Mouse (Mus musculus) stomach, postnatal 0 days (tissue): Measurements from ENCODE around the gene Eid3. TPM values are rescaled to one million over a fixed set of nuclear protein-coding genes. Genes with fewer than 3 reads are reported as not detected.

ENCODE experiments used
- ATAC-seq: fragments of 200-750 bp; cut with Nextera tagmentation; 2 replicates; pipeline ENCODE4 v1.8.0; 2017; ENCODE audit not compliant: low FRiP score, low TSS enrichment
- DNase-seq: peaks from one replicate; pipeline ENCODE4 v3.0.0-alpha.2; 2016; ENCODE audit warnings: low spot score
- H3K27ac ChIP-seq: fragments of 300-500 bp; sonication (generic); replicated peaks from 2 replicates; pipeline ENCODE4 v1.5.1; 2014; ENCODE audit warnings: mild to moderate bottlenecking, control low read depth
- H3K27me3 ChIP-seq: fragments of 300-500 bp; sonication (generic); 2 replicates; pipeline ENCODE4 v1.6.1; 2014; ENCODE audit warnings: low read length; ENCODE audit not compliant: control insufficient read depth, insufficient read depth
- H3K36me3 ChIP-seq: fragments of 300-500 bp; sonication (generic); 2 replicates; pipeline ENCODE4 v1.6.1; 2014; ENCODE audit warnings: low read length, mixed read lengths; ENCODE audit not compliant: control insufficient read depth, insufficient read depth
- H3K4me1 ChIP-seq: fragments of 300-500 bp; sonication (generic); replicated peaks from 2 replicates; pipeline ENCODE4 v1.6.1; 2014; ENCODE audit warnings: antibody characterized with exemption; ENCODE audit not compliant: control insufficient read depth, insufficient read depth
- H3K4me2 ChIP-seq: fragments of 300-500 bp; sonication (generic); replicated peaks from 2 replicates; pipeline ENCODE4 v1.6.1; 2014; ENCODE audit warnings: low read depth, mild to moderate bottlenecking, control low read depth, moderate library complexity
- H3K4me3 ChIP-seq: fragments of 300-500 bp; sonication (generic); 2 replicates; pipeline ENCODE4 v1.5.1; 2014; ENCODE audit warnings: low read depth, low read length, control low read depth
- H3K9ac ChIP-seq: fragments of 300-500 bp; sonication (generic); 2 replicates; pipeline ENCODE4 v1.6.1; 2014; ENCODE audit warnings: mild to moderate bottlenecking, low read length, control low read depth, mixed read lengths
- H3K9me3 ChIP-seq: fragments of 300-500 bp; sonication (generic); 2 replicates; pipeline ENCODE4 v1.6.1; 2016; ENCODE audit warnings: low read length; ENCODE audit not compliant: control insufficient read depth
- CTCF ChIP-seq: IDR thresholded peaks from 2 replicates; pipeline ENCODE4 v1.5.1; 2016; ENCODE audit warnings: antibody characterized with exemption, low read depth, mild to moderate bottlenecking, moderate library complexity
- EP300 ChIP-seq: optimal IDR thresholded peaks from 2 replicates; pipeline ENCODE3; 2016; ENCODE audit warnings: antibody characterized with exemption
- WGBS: fragments of 180-500 bp; shearing (Covaris S2); extraction: QIAGEN DNeasy Blood & Tissue Kit; methylation state at CpG from one replicate; pipeline ENCODE4 v1.1.7; 2014; 5-methylcytosine and 5-hydroxymethylcytosine counted together
- polyA plus RNA-seq: library from polyadenylated mRNA; unstranded; fragments of >200 nt; fragmentation: Nextera tagmentation; extraction: Ambion mirVana; gene quantifications from 2 replicates; pipeline ENCODE4 v1.2.1, GENCODE M21; 2015

Gene Eid3
- polyA plus RNA-seq, 1 experiment from 2014 or later: 0.38 TPM

GRCm38 (mm10) chr10:82844731-82845130 lies 21.7 kb upstream of the Eid3 start:
- H3K36me3 ChIP-seq: no peaks in the 10 kb centered on the region
- no peak for TF ChIP-seq EP300
- no peak for TF ChIP-seq CTCF
- no peak overlapping the region for H3K9ac ChIP-seq

GRCm38 (mm10) chr10:82847821-82848459 lies 18.5 kb upstream of the Eid3 start:
- TF ChIP-seq EP300: no peak
- no peak for TF ChIP-seq CTCF
- WGBS: 54% methylated on average over 9 of the region's 9 CpGs
- peak; percentile 35 for DNase-seq
- Histone ChIP-seq H3K4me3 (no peak overlapping the region), H3K27me3 (no peaks in the 10 kb centered on the region), H3K9ac (no peak overlapping the region), H3K4me2 (no peak overlapping the region), H3K9me3 (no peaks in the 10 kb centered on the region), H3K27ac (no peak overlapping the region), H3K36me3 (no peaks in the 10 kb centered on the region), H3K4me1 (no peaks in the 10 kb centered on the region)
- ATAC-seq: peak; percentile 52; the same call in 1 of the 2 replicates

More at GRCm38 (mm10) chr10:82844731-82845130, 21.7 kb upstream of the Eid3 start:
- DNase-seq (no peak), ATAC-seq (0 out of 2 replicates have a peak, but pooled peaks have one; percentile 38)
- WGBS: 64% methylated on average over 8 of the region's 8 CpGs
- no peaks in the 10 kb centered on the region for H3K9me3 ChIP-seq
- H3K27ac ChIP-seq: no peak overlapping the region
- H3K4me1 ChIP-seq: no peaks in the 10 kb centered on the region
- H3K4me3 ChIP-seq: no peak overlapping the region
- no peak overlapping the region for H3K4me2 ChIP-seq
- H3K27me3 ChIP-seq: no peaks in the 10 kb centered on the region

DNA sequence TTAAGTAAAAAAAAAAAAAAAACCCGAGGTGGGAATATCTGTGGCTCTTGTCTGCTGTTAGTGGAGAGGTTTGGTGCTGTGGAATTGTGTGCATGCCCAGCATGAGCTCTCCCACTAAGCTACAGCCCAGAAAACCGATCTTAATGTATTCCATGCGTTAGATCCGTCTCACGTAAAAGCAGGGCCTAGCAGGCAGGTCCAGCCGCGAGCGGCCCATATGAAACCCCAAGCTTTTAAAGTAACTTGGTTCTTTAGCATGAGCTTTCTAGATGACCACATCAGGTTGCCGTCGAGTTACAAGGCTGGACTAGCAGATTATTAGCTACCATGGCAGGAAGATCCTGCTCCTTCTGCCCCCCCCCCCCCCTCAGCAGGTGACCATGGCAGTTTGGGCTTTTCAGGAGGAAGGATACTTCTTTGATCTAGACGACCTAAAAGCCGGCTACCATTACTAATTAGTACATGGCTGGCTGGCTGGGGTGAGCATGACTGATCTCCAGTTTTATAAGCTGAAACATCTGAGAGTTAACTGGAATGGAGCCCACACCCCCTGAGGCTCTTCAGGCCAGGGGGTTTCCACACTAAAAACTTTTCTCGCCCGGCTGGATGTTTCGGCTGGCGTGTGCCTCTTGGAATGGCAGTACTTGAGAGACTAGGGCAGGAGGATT lies 16.6 kb upstream of the Eid3 start:
- H3K4me2 ChIP-seq: no peak overlapping the region
- ATAC-seq (no peak), DNase-seq (no peak)
- H3K27ac ChIP-seq: no peak overlapping the region
- no peaks in the 10 kb centered on the region for H3K4me1 ChIP-seq
- H3K27me3 ChIP-seq: no peaks in the 10 kb centered on the region
- H3K36me3 ChIP-seq: no peaks in the 10 kb centered on the region
- 78% methylated on average over 16 of the region's 16 CpGs for WGBS
- no peak overlapping the region for H3K4me3 ChIP-seq
- TF ChIP-seq EP300 (no peak), CTCF (no peak)
- no peak overlapping the region for H3K9ac ChIP-seq
- no peaks in the 10 kb centered on the region for H3K9me3 ChIP-seq

GRCm38 (mm10) chr10:82850354-82850752 lies 16.1 kb upstream of the Eid3 start:
- H3K27ac ChIP-seq: no peak overlapping the region
- no peak for ATAC-seq

GRCm38 (mm10) chr10:82851751-82852150 lies 14.7 kb upstream of the Eid3 start:
- H3K9ac ChIP-seq: no peak overlapping the region
- no peak overlapping the region for H3K4me3 ChIP-seq
- WGBS: 84% methylated on average over 6 of the region's 6 CpGs
- no peaks in the 10 kb centered on the region for H3K9me3 ChIP-seq
- H3K27me3 ChIP-seq: no peaks in the 10 kb centered on the region
- H3K4me1 ChIP-seq: no peaks in the 10 kb centered on the region
- no peak overlapping the region for H3K4me2 ChIP-seq
- H3K36me3 ChIP-seq: no peaks in the 10 kb centered on the region
- TF ChIP-seq CTCF: no peak
- no peak for TF ChIP-seq EP300
- DNase-seq (no peak), ATAC-seq (no peak)
- no peak overlapping the region for H3K27ac ChIP-seq

More at GRCm38 (mm10) chr10:82850354-82850752, 16.1 kb upstream of the Eid3 start:
- H3K4me3 ChIP-seq: no peak overlapping the region
- H3K36me3 ChIP-seq: no peaks in the 10 kb centered on the region
- H3K4me1 ChIP-seq: no peaks in the 10 kb centered on the region
- no peak for DNase-seq
- 91% methylated on average over 5 of the region's 5 CpGs for WGBS
- no peak for TF ChIP-seq CTCF
- no peak for TF ChIP-seq EP300
- no peak overlapping the region for H3K4me2 ChIP-seq
- no peak overlapping the region for H3K9ac ChIP-seq
- no peaks in the 10 kb centered on the region for H3K9me3 ChIP-seq
- no peaks in the 10 kb centered on the region for H3K27me3 ChIP-seq

DNA sequence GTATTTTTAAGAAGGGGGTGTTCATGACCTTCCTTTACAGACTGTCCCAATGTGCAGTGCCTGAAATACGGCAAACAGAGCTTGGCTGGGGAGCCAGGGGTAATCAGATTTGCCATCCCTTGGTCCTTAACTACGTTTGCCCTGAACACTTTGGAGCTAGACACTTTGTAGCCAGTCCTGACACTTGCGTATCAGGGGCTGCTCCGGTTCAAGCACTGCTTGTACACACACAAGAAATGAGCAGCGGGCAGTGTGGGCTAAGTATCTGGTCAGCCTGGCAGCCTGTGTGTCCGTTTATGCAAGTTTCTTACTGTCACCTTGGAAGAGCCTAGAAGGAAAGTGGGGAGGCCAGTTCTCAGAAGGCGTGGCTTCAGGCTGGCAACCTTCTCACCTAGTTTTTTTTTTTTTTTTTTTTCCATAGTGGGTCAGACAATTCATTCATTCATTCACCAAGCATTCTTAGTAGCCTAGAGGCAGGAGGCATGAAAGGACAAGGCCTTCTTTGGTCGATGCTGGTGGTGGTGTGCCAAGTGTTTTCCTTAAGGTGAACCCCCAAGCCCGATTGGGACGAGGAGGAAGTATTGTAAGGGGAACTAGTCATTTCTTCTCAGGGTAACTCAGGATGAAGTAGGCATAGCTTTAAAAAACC lies 8.3 kb upstream of the Eid3 start:
- Histone ChIP-seq H3K4me2 (peak overlapping the region; percentile 82), H3K36me3 (no peaks in the 10 kb centered on the region), H3K4me1 (no peaks in the 10 kb centered on the region), H3K27me3 (no peaks in the 10 kb centered on the region), H3K9ac (peak overlapping the region; percentile 78), H3K4me3 (peak overlapping the region; percentile 72), H3K27ac (peak overlapping the region; percentile 96), H3K9me3 (no peaks in the 10 kb centered on the region)
- TF ChIP-seq EP300 (no peak), CTCF (no peak)
- DNase-seq (peak; percentile 40), ATAC-seq (no peak)
- WGBS: 51% methylated on average over 10 of the region's 10 CpGs
